Mouse (Mus musculus) G1E (cell line): ENCODE results near the gene 1110004F10Rik.

Source experiments
- CTCF ChIP-seq: IDR thresholded peaks from 2 replicates; pipeline ENCODE4 v1.5.1; 2012; ENCODE audit warnings: low read depth, low read length, inconsistent platforms, mixed read lengths
- GATA1 ChIP-seq: IDR thresholded peaks from 2 replicates; pipeline ENCODE4 v1.6.1; 2012; ENCODE audit warnings: borderline replicate concordance, low read length, inconsistent platforms, mixed read lengths
- GATA2 ChIP-seq: IDR thresholded peaks from 2 replicates; pipeline ENCODE4 v1.6.1; 2012; ENCODE audit warnings: low read depth, low read length, inconsistent platforms, borderline replicate concordance
- POLR2AphosphoS5 ChIP-seq: IDR thresholded peaks from 2 replicates; pipeline ENCODE4 v1.6.1; 2012; ENCODE audit warnings: low read depth, low read length, inconsistent platforms; ENCODE audit not compliant: insufficient replicate concordance
- TAL1 ChIP-seq: conservative IDR thresholded peaks from 2 replicates; pipeline ENCODE4 v1.6.1; 2012; ENCODE audit warnings: low read depth, low read length, inconsistent platforms, mixed read lengths

GRCm38 (mm10) chr7:116129374-116129773, 90.2 kb downstream of the 1110004F10Rik start:
- no peak for TF ChIP-seq CTCF
- no peak for TF ChIP-seq TAL1
- TF ChIP-seq POLR2AphosphoS5: no peak
- TF ChIP-seq GATA2: no peak
- TF ChIP-seq GATA1: no peak
